Mouse (Mus musculus) liver, embryonic 14.5 days (tissue): Measurements from ENCODE around the gene Adh6a. TPM values are rescaled to one million over a fixed set of nuclear protein-coding genes. Genes with fewer than 3 reads are reported as not detected.

ENCODE experiments used
- ATAC-seq: fragments of 200-750 bp; cut with Nextera tagmentation; 2 replicates; pipeline ENCODE4 v1.8.0; 2017; ENCODE audit warnings: moderate number of reproducible peaks, mild to moderate bottlenecking, moderate library complexity; ENCODE audit not compliant: insufficient read depth
- DNase-seq, 3 experiments: peaks; one replicate each; pipeline ENCODE4 v3.0.0-alpha.2; 2012 to 2013; ENCODE audit warnings: low read depth in 3 of 3, low spot score in 3 of 3
- H3K27ac ChIP-seq: fragments of 300-500 bp; sonication (generic); 2 replicates; pipeline ENCODE4 v1.5.1; 2014; ENCODE audit warnings: moderate library complexity, mild to moderate bottlenecking, control low read depth, inconsistent platforms
- H3K27me3 ChIP-seq: fragments of 300-500 bp; sonication (generic); 2 replicates; pipeline ENCODE4 v1.6.1; 2014; ENCODE audit warnings: mild to moderate bottlenecking, low read length, moderate library complexity; ENCODE audit not compliant: control insufficient read depth, insufficient read depth
- H3K36me3 ChIP-seq: fragments of 300-500 bp; sonication (generic); replicated peaks from 2 replicates; pipeline ENCODE4 v1.6.1; 2014; ENCODE audit warnings: low read depth; ENCODE audit not compliant: control insufficient read depth, insufficient read depth
- H3K4me1 ChIP-seq, 2 experiments: fragments of 200-500 bp in 1 of 2; fragments of 300-500 bp in 1 of 2; sonication (generic) in 1 of 2; replicated peaks; 2 replicates each; pipeline ENCODE4 v1.6.1; 2012 to 2014; ENCODE audit warnings: antibody characterized with exemption in 1 of 2, inconsistent platforms in 1 of 2, low read length in 1 of 2; ENCODE audit not compliant: control insufficient read depth in 2 of 2, insufficient read depth in 2 of 2
- H3K4me2 ChIP-seq: fragments of 300-500 bp; sonication (generic); 2 replicates; pipeline ENCODE4 v1.6.1; 2014; ENCODE audit warnings: low read depth, mild to moderate bottlenecking, control low read depth, moderate library complexity
- H3K4me3 ChIP-seq, 2 experiments: fragments of 200-500 bp in 1 of 2; fragments of 300-500 bp in 1 of 2; sonication (generic) in 1 of 2; 2 replicates each; pipeline ENCODE4 v1.5.1; 2012 to 2014; ENCODE audit warnings: low read depth in 2 of 2, low read length in 2 of 2, mild to moderate bottlenecking in 2 of 2, control low read depth in 1 of 2, inconsistent platforms in 1 of 2, moderate library complexity in 1 of 2; ENCODE audit not compliant: insufficient read depth in 1 of 2
- H3K9ac ChIP-seq: fragments of 300-500 bp; sonication (generic); replicated peaks from 2 replicates; pipeline ENCODE4 v1.6.1; 2014; ENCODE audit warnings: mild to moderate bottlenecking, control low read depth, moderate library complexity
- H3K9me3 ChIP-seq: fragments of 300-500 bp; sonication (generic); 2 replicates; pipeline ENCODE4 v1.6.1; 2016; ENCODE audit warnings: low read length, mixed read lengths; ENCODE audit not compliant: control insufficient read depth
- CTCF ChIP-seq: IDR thresholded peaks from 2 replicates; pipeline ENCODE4 v1.5.1; 2016; ENCODE audit warnings: antibody characterized with exemption, low read depth, control low read depth
- EP300 ChIP-seq: IDR thresholded peaks from 2 replicates; pipeline ENCODE4 v1.6.1; 2016; ENCODE audit warnings: antibody characterized with exemption, low read depth
- WGBS: fragments of 180-500 bp; shearing (Covaris S2); extraction: QIAGEN DNeasy Blood & Tissue Kit; methylation state at CpG from one replicate; pipeline ENCODE4 v1.1.7; 2014; ENCODE audit not compliant: insufficient replicate concordance; 5-methylcytosine and 5-hydroxymethylcytosine counted together
- polyA plus RNA-seq, 2 experiments: library from polyadenylated mRNA; depleted of rRNA in 1 of 2; stranded (reverse) in 1 of 2; unstranded in 1 of 2; fragments of >200 nt; fragmentation: Nextera tagmentation in 1 of 2; extraction: Ambion mirVana in 1 of 2; gene quantifications; 2 replicates each; pipeline versions ENCODE4 v1.2.1 to v1.2.3; 2012 to 2014

Adh6a gene
- polyA plus RNA-seq, 2 experiments: not detected

- no peak for TF ChIP-seq CTCF
- TF ChIP-seq EP300: no peak
- no peaks in the 10 kb centered on the region for H3K27me3 ChIP-seq
- ATAC-seq: no peak
- no peak for DNase-seq
- H3K27ac ChIP-seq: no peak overlapping the region
- H3K4me3 ChIP-seq: no peak overlapping the region
- H3K4me2 ChIP-seq: no peak overlapping the region
- 58% methylated on average over 2 of the region's 2 CpGs for WGBS
- H3K4me1 ChIP-seq: no peaks in the 10 kb centered on the region
- H3K9ac ChIP-seq: no peak overlapping the region
- H3K9me3 ChIP-seq: no peaks in the 10 kb centered on the region
- no peaks in the 10 kb centered on the region for H3K36me3 ChIP-seq
Observed at GRCm38 (mm10) chr3:138316908-138317472, 3.9 kb downstream of the Adh6a start.

GRCm38 (mm10) chr3:138325001-138325400 lies 11.9 kb downstream of the Adh6a start:
- 79% methylated on average over 17 of the region's 17 CpGs for WGBS
- Histone ChIP-seq H3K4me2 (no peak overlapping the region), H3K9ac (no peak overlapping the region), H3K4me1 (no peaks in the 10 kb centered on the region), H3K36me3 (no peaks in the 10 kb centered on the region), H3K9me3 (no peaks in the 10 kb centered on the region), H3K27ac (no peak overlapping the region), H3K4me3 (no peak overlapping the region), H3K27me3 (no peaks in the 10 kb centered on the region)
- ATAC-seq (no peak), DNase-seq (no peak)
- TF ChIP-seq EP300 (no peak), CTCF (no peak)

GRCm38 (mm10) chr3:138325466-138325865 lies 12.4 kb downstream of the Adh6a start:
- no peak for DNase-seq
- Histone ChIP-seq H3K4me3 (no peak overlapping the region), H3K36me3 (no peaks in the 10 kb centered on the region), H3K9ac (no peak overlapping the region), H3K9me3 (no peaks in the 10 kb centered on the region), H3K4me1 (no peaks in the 10 kb centered on the region), H3K27ac (no peak overlapping the region), H3K4me2 (no peak overlapping the region), H3K27me3 (no peaks in the 10 kb centered on the region)
- no peak for ATAC-seq
- TF ChIP-seq CTCF (no peak), EP300 (no peak)
- 65% methylated on average over 6 of the region's 6 CpGs for WGBS

GRCm38 (mm10) chr3:138333910-138334309 lies 20.8 kb downstream of the Adh6a start:
- DNase-seq (no peak), ATAC-seq (no peak)
- no peak overlapping the region for H3K9ac ChIP-seq
- TF ChIP-seq CTCF: no peak
- TF ChIP-seq EP300: no peak
- no peaks in the 10 kb centered on the region for H3K36me3 ChIP-seq
- H3K4me1 ChIP-seq: no peaks in the 10 kb centered on the region
- H3K4me2 ChIP-seq: no peak overlapping the region
- WGBS: 59% methylated on average over 8 of the region's 8 CpGs
- no peak overlapping the region for H3K27ac ChIP-seq
- no peak overlapping the region for H3K4me3 ChIP-seq
- H3K27me3 ChIP-seq: no peaks in the 10 kb centered on the region
- H3K9me3 ChIP-seq: no peaks in the 10 kb centered on the region

GRCm38 (mm10) chr3:138334320-138334719 lies 21.2 kb downstream of the Adh6a start:
- DNase-seq (no peak), ATAC-seq (no peak)
- no peak overlapping the region for H3K27ac ChIP-seq
- H3K4me2 ChIP-seq: no peak overlapping the region
- H3K9ac ChIP-seq: no peak overlapping the region
- no peaks in the 10 kb centered on the region for H3K4me1 ChIP-seq
- no peak overlapping the region for H3K4me3 ChIP-seq
- WGBS: 47% methylated on average over 4 of the region's 4 CpGs
- no peaks in the 10 kb centered on the region for H3K27me3 ChIP-seq
- H3K9me3 ChIP-seq: no peaks in the 10 kb centered on the region
- no peaks in the 10 kb centered on the region for H3K36me3 ChIP-seq
- TF ChIP-seq CTCF: no peak
- TF ChIP-seq EP300: no peak
